Mouse (Mus musculus) induced T-regulatory cell, adult 2 months (primary cell): Measurements from ENCODE around the gene Cebpg.

ENCODE experiments used
- DNase-seq: peaks from one replicate; pipeline ENCODE4 v3.0.0-alpha.2; 2012; ENCODE audit warnings: low read depth

The Cebpg gene

GRCm38 (mm10) chr7:35054286-35054685 lies 2.1 kb downstream of the Cebpg start:
- peak; percentile 11 for DNase-seq

GRCm38 (mm10) chr7:35053161-35053560 lies 3.2 kb downstream of the Cebpg start:
- DNase-seq: no peak

- no peak for DNase-seq
Observed at GRCm38 (mm10) chr7:35050540-35050939, 5.8 kb downstream of the Cebpg start.

GRCm38 (mm10) chr7:35046091-35046490 lies 10.3 kb downstream of the Cebpg start:
- no peak for DNase-seq

GRCm38 (mm10) chr7:35044719-35045118 lies 11.7 kb downstream of the Cebpg start:
- no peak for DNase-seq

- DNase-seq: no peak
Observed at GRCm38 (mm10) chr7:35043266-35043817, 13.0 kb downstream of the Cebpg start.

- DNase-seq: no peak
Observed at GRCm38 (mm10) chr7:35042759-35043217, 13.6 kb downstream of the Cebpg start.

GRCm38 (mm10) chr7:35042209-35042554 lies 14.2 kb downstream of the Cebpg start:
- DNase-seq: no peak

- no peak for DNase-seq
Observed at GRCm38 (mm10) chr7:35041286-35042208, 14.8 kb downstream of the Cebpg start.

GRCm38 (mm10) chr7:35040176-35040972 lies 16.0 kb downstream of the Cebpg start:
- DNase-seq: no peak

- DNase-seq: no peak
Observed at GRCm38 (mm10) chr7:35037408-35037807, 19.0 kb downstream of the Cebpg start.

- DNase-seq: no peak
Observed at GRCm38 (mm10) chr7:35036266-35036731, 20.1 kb downstream of the Cebpg start.

GRCm38 (mm10) chr7:35035565-35035964 lies 20.8 kb downstream of the Cebpg start:
- no peak for DNase-seq

- DNase-seq: no peak
Observed at GRCm38 (mm10) chr7:35035141-35035553, 21.2 kb downstream of the Cebpg start.

GRCm38 (mm10) chr7:35030567-35030966 lies 25.8 kb downstream of the Cebpg start:
- no peak for DNase-seq

- DNase-seq: no peak
Observed at GRCm38 (mm10) chr7:35029648-35030047, 26.7 kb downstream of the Cebpg start.

GRCm38 (mm10) chr7:35029228-35029627 lies 27.1 kb downstream of the Cebpg start:
- no peak for DNase-seq

GRCm38 (mm10) chr7:35028559-35028958 lies 27.8 kb downstream of the Cebpg start:
- DNase-seq: no peak

- no peak for DNase-seq
Observed at GRCm38 (mm10) chr7:35027801-35028420, 28.5 kb downstream of the Cebpg start.

GRCm38 (mm10) chr7:35026838-35027291 lies 29.5 kb downstream of the Cebpg start:
- DNase-seq: peak; percentile 21

- no peak for DNase-seq
Observed at GRCm38 (mm10) chr7:35026276-35026630, 30.1 kb downstream of the Cebpg start.
